10 mouse cellular contexts compared by ENCODE assay signal in the genomic region with DNA sequence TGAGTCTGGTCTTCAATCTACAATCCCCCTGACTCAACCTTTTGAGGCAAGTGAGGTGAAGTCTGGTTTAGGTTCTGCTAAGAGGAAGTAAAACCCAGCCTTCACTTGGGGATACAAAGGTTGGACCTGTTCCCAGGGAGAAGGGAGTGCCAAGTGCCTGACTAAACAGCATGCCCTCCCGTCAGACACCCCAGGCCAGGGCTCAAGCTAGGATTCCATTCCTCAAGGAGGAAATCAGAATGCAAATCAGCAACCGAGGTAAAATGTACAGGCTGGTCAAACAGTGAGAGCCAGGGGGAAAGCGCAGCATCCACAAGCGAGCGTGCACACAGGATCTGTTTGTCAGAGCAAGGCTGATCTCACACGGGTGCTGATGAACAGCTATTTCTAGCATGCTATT. TPM values are rescaled to one million over a fixed set of nuclear protein-coding genes. Genes with fewer than 3 reads are reported as not detected.
A peak's percentile ranks its signal among the peaks of the same experiment; 100 is the strongest.
DNase-seq lines count a peak whose midpoint lies in the region; ATAC-seq and TF ChIP-seq lines count a peak whose summit lies in the region.
"Had no signal": no experiment of that assay in that cellular context is flagged by ENCODE, and none has a peak within 500 bp of the region (broad histone marks: within the 10 kb centered on the region; RNA-seq: fewer than 3 reads in every experiment).

No protein-coding gene starts in this region.

- peak; percentile 65; the same call in 1 of the 2 replicates for ATAC-seq in embryonic facial prominence, embryonic 14.5 days (ENCODE audit: low read depth)
- ATAC-seq in lung, embryonic 14.5 days (ENCODE audit: insufficient read depth), result no peak

- H3K4me2 ChIP-seq in embryonic facial prominence, embryonic 14.5 days (ENCODE audit: low read depth, low read length), result no peak overlapping the region
- no peak overlapping the region for H3K4me2 ChIP-seq in lung, embryonic 14.5 days

- H3K9ac ChIP-seq in embryonic facial prominence, embryonic 14.5 days (ENCODE audit: low read depth, low read length), result no peak overlapping the region
- H3K9ac ChIP-seq in lung, embryonic 14.5 days, result no peak overlapping the region

- H3K4me3 ChIP-seq in embryonic facial prominence, embryonic 14.5 days (ENCODE audit: low read depth, low read length), result no peak overlapping the region
- H3K4me3 ChIP-seq in embryonic facial prominence, embryonic 10.5 days, result no peak overlapping the region
- no peak overlapping the region for H3K4me3 ChIP-seq in lung, embryonic 14.5 days (ENCODE audit: low read depth, low read length)

- no peak for TF ChIP-seq CTCF in lung, embryonic 14.5 days (IDR thresholded peaks at IDR 0.05; ENCODE audit: low read depth)

- H3K36me3 ChIP-seq in embryonic facial prominence, embryonic 14.5 days (ENCODE audit: control insufficient read depth, insufficient read depth, low read length), result no peaks in the 10 kb centered on the region
- H3K36me3 ChIP-seq in embryonic facial prominence, embryonic 10.5 days (replicated peaks), result no peaks in the 10 kb centered on the region
- H3K36me3 ChIP-seq in lung, embryonic 14.5 days (ENCODE audit: insufficient read depth), result no peaks in the 10 kb centered on the region

- H3K9me3 ChIP-seq in embryonic facial prominence, embryonic 14.5 days (ENCODE audit: control insufficient read depth, low read length), result no peaks in the 10 kb centered on the region
- H3K9me3 ChIP-seq in embryonic facial prominence, embryonic 10.5 days, result no peaks in the 10 kb centered on the region
- no peaks in the 10 kb centered on the region for H3K9me3 ChIP-seq in lung, embryonic 14.5 days (ENCODE audit: low read depth, low read length)

- WGBS in embryonic facial prominence, embryonic 14.5 days, result 46% methylated on average over 6 of the region's 6 CpGs
- WGBS in embryonic facial prominence, embryonic 10.5 days, result 73% methylated on average over 6 of the region's 6 CpGs
- WGBS in lung, embryonic 14.5 days, result 52% methylated on average over 6 of the region's 6 CpGs

- DNase-seq in embryonic facial prominence, embryonic 14.5 days (ENCODE audit: low spot score), result peak; percentile 65
- DNase-seq in embryonic facial prominence, embryonic 10.5 days (ENCODE audit: low spot score), result no peak
- DNase-seq in ovary, adult 18-20 months (ENCODE audit: low spot score), result peak; percentile 7
- no peak for DNase-seq in ovary, postnatal 10 days (ENCODE audit: low spot score)
- peak; percentile 12 to 25 for DNase-seq in heart, postnatal 36 days
- DNase-seq in lung, embryonic 14.5 days, result peak; percentile 61
- no peak for DNase-seq in thymus, postnatal 0 days (ENCODE audit: low spot score)
- no peak for DNase-seq in embryo, embryonic 10 days (ENCODE audit: low spot score)

- intact Hi-C loops in heart, postnatal 36 days (cut with DNase I), result no loop called here

- H3K4me1 ChIP-seq in embryonic facial prominence, embryonic 14.5 days (ENCODE audit: control insufficient read depth, insufficient read depth, low read length), result peaks cover 4% of the 10 kb centered on the region
- H3K4me1 ChIP-seq in embryonic facial prominence, embryonic 10.5 days, result 0 out of 2 replicates have a peak, but pooled peaks cover 6% of the 10 kb centered on the region
- H3K4me1 ChIP-seq in lung, embryonic 14.5 days (ENCODE audit: insufficient read depth), result no peaks in the 10 kb centered on the region

- no peaks in the 10 kb centered on the region for H3K27me3 ChIP-seq in embryonic facial prominence, embryonic 14.5 days (replicated peaks; ENCODE audit: control insufficient read depth, insufficient read depth, low read length)
- H3K27me3 ChIP-seq in embryonic facial prominence, embryonic 10.5 days (replicated peaks; ENCODE audit: low read depth, poor library complexity, severe bottlenecking), result no peaks in the 10 kb centered on the region
- H3K27me3 ChIP-seq in lung, embryonic 14.5 days (ENCODE audit: insufficient read depth, low read length), result no peaks in the 10 kb centered on the region
- H3K27me3 ChIP-seq: CH12.LX had no signal

- no peak overlapping the region for H3K27ac ChIP-seq in embryonic facial prominence, embryonic 14.5 days (replicated peaks; ENCODE audit: low read depth, low read length)
- no peak overlapping the region for H3K27ac ChIP-seq in embryonic facial prominence, embryonic 10.5 days (replicated peaks)
- H3K27ac ChIP-seq in lung, embryonic 14.5 days (ENCODE audit: low read depth), result no peak overlapping the region
- H3K27ac ChIP-seq: macrophage had no signal

RNA-seq across cellular contexts. Expression of a gene that starts 34.9 kb away (rescaled TPM):
- polyA plus RNA-seq in embryonic facial prominence, embryonic 14.5 days (2014; fragmentation: Nextera tagmentation; extraction: Ambion mirVana), result 82.0 and 88.5 TPM in 2 replicates
- polyA plus RNA-seq in embryonic facial prominence, embryonic 10.5 days (2016; fragmentation: Nextera tagmentation; extraction: Ambion mirVana), result 47.5 and 52.7 TPM in 2 replicates
- 10 to 100 TPM; 20.3 to 23.3 TPM for total RNA-seq in heart, postnatal 36 days (2021)
- 81.0 and 83.9 TPM in 2 replicates for polyA plus RNA-seq in lung, embryonic 14.5 days (2014; fragmentation: Nextera tagmentation; extraction: Ambion mirVana)
- polyA plus RNA-seq in thymus, postnatal 0 days (2015; fragmentation: Nextera tagmentation; extraction: Ambion mirVana), result 49.8 and 56.0 TPM in 2 replicates

RNA-seq across cellular contexts. Expression of a gene that starts 50.9 kb away (rescaled TPM):
- 47.9 and 48.1 TPM in 2 replicates for polyA plus RNA-seq in embryonic facial prominence, embryonic 14.5 days (2014; fragmentation: Nextera tagmentation; extraction: Ambion mirVana)
- 17.4 and 19.4 TPM in 2 replicates for polyA plus RNA-seq in embryonic facial prominence, embryonic 10.5 days (2016; fragmentation: Nextera tagmentation; extraction: Ambion mirVana)
- total RNA-seq in heart, postnatal 36 days (2021), result 10 to 100 TPM; 21.8 to 24.0 TPM
- polyA plus RNA-seq in lung, embryonic 14.5 days (2014; fragmentation: Nextera tagmentation; extraction: Ambion mirVana), result 31.7 and 32.4 TPM in 2 replicates
- 26.6 and 29.3 TPM in 2 replicates for polyA plus RNA-seq in thymus, postnatal 0 days (2015; fragmentation: Nextera tagmentation; extraction: Ambion mirVana)

RNA-seq across cellular contexts. Expression of a gene that starts 51.5 kb away (rescaled TPM):
- polyA plus RNA-seq in embryonic facial prominence, embryonic 14.5 days (2014; fragmentation: Nextera tagmentation; extraction: Ambion mirVana), result not detected in 2 replicates
- not detected in 2 replicates for polyA plus RNA-seq in embryonic facial prominence, embryonic 10.5 days (2016; fragmentation: Nextera tagmentation; extraction: Ambion mirVana)
- total RNA-seq in heart, postnatal 36 days (2021), result not detected
- not detected in 2 replicates for polyA plus RNA-seq in lung, embryonic 14.5 days (2014; fragmentation: Nextera tagmentation; extraction: Ambion mirVana)
- polyA plus RNA-seq in thymus, postnatal 0 days (2015; fragmentation: Nextera tagmentation; extraction: Ambion mirVana), result not detected in 2 replicates
- total RNA-seq: CH12.LX had no signal
- polyA plus RNA-seq: macrophage had no signal

Comparison
In these comparisons a context has a peak if more than half of its experiments do, and no peak if none do; other contexts are left out.
1. DNase-seq: peak in embryonic facial prominence, embryonic 14.5 days (single experiment), ovary, adult 18-20 months (single experiment), heart, postnatal 36 days (2 of 2) and lung, embryonic 14.5 days (single experiment); none in embryonic facial prominence, embryonic 10.5 days (single experiment), ovary, postnatal 10 days (single experiment), thymus, postnatal 0 days (single experiment) and embryo, embryonic 10 days (single experiment).